Mouse (Mus musculus) urinary bladder, postnatal 36 days (tissue): ENCODE data around the gene Slc23a4.

Experiments
- DNase-seq, 2 experiments: peaks; one replicate each; pipeline ENCODE4 v3.0.0; 2022; ENCODE audit warnings: low spot score in 2 of 2, mixed read lengths in 1 of 2

Slc23a4 gene

DNA sequence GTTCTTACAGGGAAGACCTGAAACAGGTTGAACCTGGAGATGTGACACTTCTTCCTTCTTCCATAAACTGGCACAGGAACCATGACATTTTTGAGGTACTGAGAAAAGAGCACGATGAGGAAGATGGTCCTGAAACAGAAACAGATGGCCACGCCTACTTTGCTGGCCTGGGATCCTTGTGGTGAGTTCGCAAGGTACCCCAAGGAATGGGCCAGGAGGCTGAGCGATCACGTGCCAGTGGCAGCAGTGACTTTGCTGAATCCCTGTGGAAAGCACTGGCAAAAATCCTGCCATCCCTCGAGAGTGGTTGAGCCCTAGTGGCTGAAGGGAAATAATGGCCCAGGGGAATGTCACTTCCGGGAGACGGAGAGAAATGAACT lies 32.4 kb downstream of the Slc23a4 start:
- DNase-seq: no peak

DNA sequence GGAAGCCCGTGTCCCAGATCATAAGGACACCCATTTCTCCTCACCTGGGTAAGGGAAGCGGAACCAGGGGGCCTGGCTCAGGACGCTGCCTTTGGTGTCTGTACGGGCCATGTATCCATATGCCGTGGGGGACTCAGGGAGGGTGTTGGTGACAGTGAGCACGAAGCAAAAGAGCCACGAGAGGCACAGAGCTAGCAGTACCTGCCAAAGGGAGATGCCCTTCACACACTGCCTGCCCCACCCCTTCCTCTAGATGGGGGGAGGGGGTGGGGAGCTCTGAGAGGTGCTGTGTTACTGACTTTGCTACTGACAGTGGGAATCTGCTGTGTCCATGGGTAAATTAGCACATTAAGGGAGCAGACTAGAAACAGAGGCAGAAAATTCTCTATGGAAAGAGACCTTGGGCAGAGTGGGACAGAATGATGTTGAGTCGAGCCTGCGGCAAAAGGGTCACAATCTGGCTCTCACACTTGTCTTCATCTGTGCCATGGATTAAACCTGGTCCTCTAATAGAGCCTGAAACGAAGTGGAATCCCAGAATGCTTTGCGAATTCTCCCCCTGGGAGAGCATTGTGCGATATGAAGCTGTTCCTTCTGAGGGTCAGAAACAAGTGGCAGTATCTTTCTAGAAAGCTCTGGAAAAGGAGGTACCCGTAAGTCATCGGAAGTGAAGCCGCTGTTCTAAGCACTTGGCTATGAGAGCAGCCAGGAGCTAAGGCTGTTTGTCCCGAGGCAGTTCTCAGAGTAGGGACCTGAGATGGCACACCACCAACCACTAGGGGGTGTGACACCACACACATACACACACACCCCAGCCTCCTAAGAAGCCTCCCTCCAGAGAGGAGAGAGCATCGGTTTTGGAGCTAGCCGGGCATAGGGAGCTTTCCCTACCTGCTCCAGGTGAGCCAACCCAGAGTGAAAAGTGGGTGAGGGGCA lies 33.0 kb downstream of the Slc23a4 start:
- DNase-seq: peak in 1 of 2 experiments; percentile 14

DNA sequence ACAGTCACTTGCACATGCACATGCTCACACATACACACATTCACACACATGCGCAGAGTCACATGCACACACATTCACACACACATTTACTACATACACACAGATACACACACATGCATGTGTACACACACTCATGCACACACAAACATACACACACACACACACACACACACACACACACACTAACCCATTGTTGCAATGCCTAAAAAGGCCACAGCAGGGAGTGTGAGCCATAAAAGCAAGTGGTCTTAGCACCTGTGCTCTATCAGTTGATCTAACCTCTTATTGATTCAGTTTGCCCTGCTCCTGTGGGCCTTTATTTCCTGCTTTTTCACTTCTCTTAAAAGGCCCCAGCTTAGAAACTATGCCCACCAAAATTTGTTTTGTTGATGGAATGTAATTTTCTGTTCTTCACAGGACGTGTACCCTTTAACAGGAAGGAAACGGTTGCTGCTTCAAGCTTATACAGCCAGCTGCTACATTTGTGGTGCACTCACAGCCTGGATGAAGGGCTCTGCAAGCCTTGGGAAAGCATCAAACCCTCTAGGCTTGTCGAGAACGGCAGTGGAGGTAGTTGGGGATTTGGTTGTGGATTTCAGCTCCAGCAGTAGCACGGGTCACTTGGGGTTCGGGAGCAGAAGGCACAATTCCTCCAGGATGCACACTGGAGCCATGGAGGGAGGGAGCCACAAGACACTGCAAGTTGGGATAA lies 36.1 kb downstream of the Slc23a4 start:
- DNase-seq: no peak

GRCm38 (mm10) chr6:34951518-34951917 lies 36.7 kb downstream of the Slc23a4 start:
- no peak for DNase-seq

- no peak for DNase-seq
These were observed 39.7 kb downstream of the Slc23a4 start for GRCm38 (mm10) chr6:34948461-34948860.

- DNase-seq: no peak
These were observed 41.6 kb downstream of the Slc23a4 start for GRCm38 (mm10) chr6:34946486-34947079.

- no peak for DNase-seq
These were observed 44.7 kb downstream of the Slc23a4 start for GRCm38 (mm10) chr6:34943499-34943898.

DNA sequence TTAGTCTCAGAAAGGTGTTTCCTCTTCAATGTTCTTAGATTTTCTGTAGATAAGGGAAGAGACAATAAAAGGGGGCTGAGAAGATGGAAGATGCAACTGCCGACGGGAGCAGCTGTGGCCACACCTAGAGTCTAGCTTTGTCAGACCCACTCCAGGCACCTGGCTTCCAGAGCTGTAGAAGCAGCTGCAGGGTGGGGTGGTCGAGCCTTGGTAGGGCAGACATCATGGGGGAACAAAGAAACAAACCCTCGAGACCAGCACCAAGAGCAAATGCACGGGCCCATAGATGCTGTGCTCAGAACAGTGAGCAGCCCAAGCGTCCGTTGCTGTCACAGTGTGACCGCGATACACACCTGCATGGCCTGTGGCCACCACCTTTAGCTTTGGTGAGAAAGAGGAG lies 45.8 kb downstream of the Slc23a4 start:
- no peak for DNase-seq

DNA sequence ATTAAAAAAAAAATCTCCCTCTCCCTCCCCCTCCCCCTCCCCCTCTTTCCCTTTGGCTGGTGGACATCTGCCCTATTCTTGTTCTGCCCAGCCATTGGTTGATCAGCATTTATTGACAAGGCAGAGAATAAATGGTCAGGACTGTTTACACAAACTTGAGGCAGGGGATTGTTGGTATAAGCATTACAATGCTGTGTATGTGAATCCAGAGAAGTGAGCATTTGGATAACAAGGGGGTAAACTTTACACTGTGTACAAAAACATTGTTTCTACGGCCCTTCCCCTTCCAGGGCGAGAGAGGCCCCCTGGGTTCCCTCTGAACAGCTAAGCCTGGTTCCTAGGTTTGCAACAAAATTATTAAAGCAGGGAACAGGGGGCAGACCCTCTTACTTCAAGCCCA lies 46.7 kb downstream of the Slc23a4 start:
- no peak for DNase-seq

GRCm38 (mm10) chr6:34939451-34939850 lies 48.8 kb downstream of the Slc23a4 start:
- DNase-seq: no peak

DNA sequence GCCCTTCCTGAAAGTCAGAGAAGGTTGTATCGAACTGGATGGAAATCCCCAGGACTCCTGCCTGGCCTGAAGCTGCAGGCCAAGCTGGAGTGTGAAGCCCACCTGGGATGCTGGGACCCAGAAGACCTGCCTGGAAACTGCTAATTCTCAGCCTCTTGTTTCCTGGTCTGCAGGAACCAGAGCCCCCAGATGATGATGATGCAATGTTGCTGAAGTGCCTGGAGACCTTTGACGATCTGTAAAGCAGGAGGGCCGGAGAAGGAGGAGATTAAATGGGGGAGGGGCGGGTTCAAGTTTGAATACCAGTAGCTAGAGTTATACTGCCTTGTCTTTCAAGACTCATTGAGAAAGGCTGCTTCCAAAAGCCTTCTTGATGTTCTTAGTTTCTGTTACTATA lies 49.3 kb downstream of the Slc23a4 start:
- no peak for DNase-seq

DNA sequence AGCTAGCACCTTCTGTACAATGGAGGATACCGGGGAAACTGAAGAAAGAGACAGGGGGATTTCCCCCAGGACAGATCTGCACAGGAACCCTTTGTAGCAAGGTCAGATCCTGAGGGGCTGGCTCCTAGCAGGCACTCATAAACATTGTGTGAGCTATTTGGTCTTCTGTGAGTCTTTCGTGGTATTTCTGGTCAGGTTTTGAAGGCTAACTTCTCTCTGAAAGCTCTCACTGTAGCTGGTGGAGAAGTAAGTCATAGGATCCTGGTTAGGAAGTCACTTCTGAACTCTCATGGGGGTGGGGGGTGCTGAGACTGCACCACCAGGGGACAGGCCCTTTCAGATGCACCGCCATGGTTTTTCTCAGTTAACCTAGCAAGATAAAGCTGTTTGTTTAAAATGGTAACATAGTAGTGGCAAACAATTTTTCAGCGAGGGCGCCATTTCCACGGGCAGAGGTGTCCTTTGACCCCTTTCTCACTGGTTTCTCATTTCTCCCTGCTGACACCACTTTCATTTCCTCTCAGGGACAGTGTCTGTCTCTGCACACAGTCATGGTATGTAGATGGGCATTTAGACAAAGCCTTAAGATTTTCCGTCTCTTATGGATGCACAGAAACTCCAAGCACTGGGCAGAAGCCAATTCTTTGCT lies 49.8 kb downstream of the Slc23a4 start:
- DNase-seq: no peak

GRCm38 (mm10) chr6:34936743-34937142 lies 51.5 kb downstream of the Slc23a4 start:
- DNase-seq: no peak

- DNase-seq: no peak
These were observed 55.6 kb downstream of the Slc23a4 start for GRCm38 (mm10) chr6:34932633-34933032.

DNA sequence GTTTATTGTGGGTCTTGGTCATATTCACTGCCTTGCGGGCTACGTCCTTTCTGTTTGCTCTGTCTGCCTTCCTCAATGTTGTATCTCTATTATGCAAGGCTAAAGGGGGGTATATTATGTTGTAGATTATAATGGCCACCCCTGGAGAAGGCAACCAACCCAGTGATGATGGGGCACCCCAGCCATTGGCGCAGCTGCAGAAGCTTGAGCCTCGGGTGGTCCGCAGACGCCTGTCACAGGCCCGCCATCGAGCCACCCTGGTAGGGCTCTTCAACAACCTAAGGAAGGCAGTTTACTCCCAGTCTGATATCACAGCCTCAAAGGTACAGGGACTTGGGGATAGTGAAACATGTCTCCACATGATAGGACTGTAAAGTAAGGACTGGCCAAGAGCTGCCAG lies 60.6 kb downstream of the Slc23a4 start:
- no peak for DNase-seq

DNA sequence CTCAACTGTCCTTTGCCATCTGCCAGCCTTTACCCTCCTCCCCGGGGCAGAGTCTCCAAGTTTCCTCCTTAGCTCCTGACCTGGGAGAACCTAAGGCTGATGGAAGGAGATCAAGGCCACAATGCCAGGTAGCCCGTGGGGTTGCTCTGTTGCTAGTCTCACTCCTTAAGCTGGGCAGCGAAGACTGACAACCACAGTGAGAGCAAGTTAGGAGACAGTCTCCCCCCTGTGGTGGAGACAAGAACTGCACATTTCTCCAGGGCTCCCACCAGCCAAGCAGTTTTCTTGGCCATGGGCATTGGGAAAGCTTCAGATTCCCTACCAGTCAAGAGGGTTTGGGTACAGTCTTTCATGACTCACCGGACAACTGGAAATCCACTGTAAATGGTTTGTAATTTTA lies 61.0 kb downstream of the Slc23a4 start:
- DNase-seq: peak; percentile 57 to 61

GRCm38 (mm10) chr6:34921941-34922340 lies 66.3 kb downstream of the Slc23a4 start:
- DNase-seq: peak in 1 of 2 experiments; percentile 24

DNA sequence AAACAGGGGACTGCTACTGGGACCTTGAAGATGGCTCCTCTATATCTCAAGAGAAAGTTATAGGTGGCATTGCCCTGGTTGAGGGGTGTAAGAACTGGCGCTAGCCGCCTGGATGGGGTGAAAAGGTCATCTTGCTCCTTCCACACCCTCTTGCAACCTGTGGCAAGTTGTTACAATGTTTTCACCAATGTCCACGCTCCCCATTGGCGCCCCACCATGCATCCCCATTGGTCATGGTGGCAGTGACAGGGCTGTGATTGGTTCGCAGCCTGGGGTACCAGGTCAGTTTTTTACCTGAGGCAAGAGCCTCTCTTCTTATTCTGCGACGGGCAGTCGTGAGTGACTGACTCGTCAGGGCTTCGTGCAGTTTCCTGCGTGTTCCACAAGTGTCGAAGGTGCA lies 67.6 kb downstream of the Slc23a4 start:
- DNase-seq: no peak

- DNase-seq: no peak
These were observed 68.2 kb downstream of the Slc23a4 start, which contains the start of gene Stra8 for GRCm38 (mm10) chr6:34919956-34920355. Gene Stra8 (plus strand): TSS chr6:34920163.

DNA sequence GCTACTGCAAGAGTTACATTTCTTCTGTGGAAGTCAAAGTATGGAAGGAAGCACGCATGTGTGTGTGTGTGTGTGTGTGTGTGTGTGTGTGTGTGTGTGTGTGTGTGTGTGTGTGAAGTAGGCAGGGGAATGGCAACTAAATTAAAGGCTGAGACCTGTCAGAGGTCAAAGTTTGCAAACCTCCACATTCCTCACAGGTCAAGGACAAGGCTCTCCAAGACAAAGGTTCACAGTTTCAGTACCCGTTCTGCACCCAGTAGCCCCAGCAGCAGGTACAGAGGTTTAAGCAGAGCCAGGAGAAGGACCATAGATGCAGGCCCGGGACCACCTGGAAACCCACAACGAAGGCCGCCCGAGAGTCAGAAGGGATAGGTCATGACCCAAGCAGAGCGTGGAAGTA lies 69.1 kb downstream of the Slc23a4 start:
- DNase-seq: no peak

DNA sequence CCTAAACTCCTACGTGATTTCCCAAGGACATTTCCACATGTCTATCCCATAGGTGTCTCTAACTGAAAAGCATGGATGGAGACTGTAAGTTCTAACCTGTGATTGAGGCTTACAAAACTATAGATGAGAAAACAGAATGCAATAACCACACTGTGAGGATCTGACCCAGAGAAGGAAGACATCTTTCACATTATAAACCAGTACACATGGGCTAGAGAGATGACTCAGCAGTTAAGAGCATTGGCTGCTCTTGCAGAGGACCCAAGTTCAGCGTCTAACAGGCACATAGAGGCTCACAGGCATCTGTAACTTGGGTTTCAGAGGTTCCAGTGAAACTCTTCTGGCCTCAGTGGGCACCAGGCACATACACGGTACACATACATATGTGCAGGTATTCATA lies 73.7 kb downstream of the Slc23a4 start:
- no peak for DNase-seq
